Mouse (Mus musculus) limb, embryonic 10.5 days (tissue): ENCODE data around the gene Asf1b. TPM values are rescaled to one million over a fixed set of nuclear protein-coding genes. Genes with fewer than 3 reads are reported as not detected.
"Not testable (repeated sequence)": the region's sequence is repeated elsewhere in the genome, so short reads cannot be mapped to it uniquely, and the experiment has no call there.

Experiments
- DNase-seq: peaks from one replicate; pipeline ENCODE4 v3.0.0-alpha.2; 2017; ENCODE audit warnings: low spot score
- H3K27ac ChIP-seq: fragments of 300-500 bp; sonication (generic); 2 replicates; pipeline ENCODE4 v1.5.1; 2016; ENCODE audit warnings: mild to moderate bottlenecking
- H3K27me3 ChIP-seq: fragments of 300-500 bp; sonication (generic); 2 replicates; pipeline ENCODE4 v1.6.1; 2016; ENCODE audit warnings: low read depth, mild to moderate bottlenecking; ENCODE audit not compliant: poor library complexity, severe bottlenecking
- H3K36me3 ChIP-seq: fragments of 300-500 bp; sonication (generic); 2 replicates; pipeline ENCODE4 v1.6.1; 2016; ENCODE audit warnings: mild to moderate bottlenecking, moderate library complexity
- H3K4me1 ChIP-seq: fragments of 300-500 bp; sonication (generic); 2 replicates; pipeline ENCODE4 v1.6.1; 2016
- H3K4me3 ChIP-seq: fragments of 300-500 bp; sonication (generic); 2 replicates; pipeline ENCODE4 v1.5.1; 2016; ENCODE audit warnings: mild to moderate bottlenecking, moderate library complexity
- H3K9me3 ChIP-seq: fragments of 300-500 bp; sonication (generic); replicated peaks from 2 replicates; pipeline ENCODE4 v1.6.1; 2016; ENCODE audit warnings: mild to moderate bottlenecking
- WGBS: fragments of 180-500 bp; shearing (Covaris S2); methylation state at CpG from one replicate; pipeline ENCODE4 v1.1.7; 2016; 5-methylcytosine and 5-hydroxymethylcytosine counted together
- polyA plus RNA-seq: library from polyadenylated mRNA; unstranded; fragments of >200 nt; fragmentation: Nextera tagmentation; extraction: Ambion mirVana; gene quantifications from 2 replicates; pipeline ENCODE4 v1.2.1, GENCODE M21; 2016

Gene Asf1b
- polyA plus RNA-seq, 1 experiment from 2014 or later, result 94.6 TPM

GRCm38 (mm10) chr8:83983222-83983621 is 27.9 kb downstream of the Asf1b start:
- not testable (repeated sequence) for H3K27me3 ChIP-seq, H3K9me3 ChIP-seq, H3K27ac ChIP-seq, DNase-seq, H3K4me3 ChIP-seq, H3K4me1 ChIP-seq
- peaks cover 93% of the 10 kb centered on the region for H3K36me3 ChIP-seq
- 97% methylated on average over 2 of the region's 2 CpGs for WGBS

GRCm38 (mm10) chr8:83989243-83989642 is 33.9 kb downstream of the Asf1b start:
- Histone ChIP-seq H3K4me1 (peaks cover 12% of the 10 kb centered on the region), H3K9me3 (no peaks in the 10 kb centered on the region), H3K36me3 (peaks cover 95% of the 10 kb centered on the region), H3K27me3 (no peaks in the 10 kb centered on the region), H3K27ac (no peak overlapping the region), H3K4me3 (no peak overlapping the region)
- no peak for DNase-seq
- WGBS, result 86% methylated on average over 7 of the region's 7 CpGs

- H3K4me1 ChIP-seq, result peaks cover 13% of the 10 kb centered on the region
- H3K9me3 ChIP-seq, result no peaks in the 10 kb centered on the region
- DNase-seq, result no peak
- no peaks in the 10 kb centered on the region for H3K27me3 ChIP-seq
- H3K4me3 ChIP-seq, result no peak overlapping the region
- 92% methylated on average over 14 of the region's 14 CpGs for WGBS
- peaks cover 95% of the 10 kb centered on the region for H3K36me3 ChIP-seq
- no peak overlapping the region for H3K27ac ChIP-seq
Measured at GRCm38 (mm10) chr8:83990170-83990569, 34.9 kb downstream of the Asf1b start.

- Histone ChIP-seq H3K27ac (no peak overlapping the region), H3K9me3 (no peaks in the 10 kb centered on the region), H3K36me3 (peaks cover 74% of the 10 kb centered on the region), H3K4me3 (no peak overlapping the region), H3K27me3 (no peaks in the 10 kb centered on the region), H3K4me1 (peaks cover 29% of the 10 kb centered on the region)
- 83% methylated on average over 2 of the region's 2 CpGs for WGBS
- DNase-seq, result no peak
Measured at GRCm38 (mm10) chr8:83992488-83992887, 37.2 kb downstream of the Asf1b start.

- Histone ChIP-seq H3K4me3 (no peak overlapping the region), H3K4me1 (peaks cover 37% of the 10 kb centered on the region), H3K9me3 (no peaks in the 10 kb centered on the region), H3K36me3 (peaks cover 59% of the 10 kb centered on the region), H3K27ac (no peak overlapping the region), H3K27me3 (no peaks in the 10 kb centered on the region)
- DNase-seq, result no peak
- 86% methylated on average over 3 of the region's 3 CpGs for WGBS
Measured at GRCm38 (mm10) chr8:83994030-83994429, 38.7 kb downstream of the Asf1b start.

- peaks cover 45% of the 10 kb centered on the region for H3K4me1 ChIP-seq
- peak overlapping the region; percentile 87 for H3K4me3 ChIP-seq
- peaks cover 18% of the 10 kb centered on the region for H3K27me3 ChIP-seq
- WGBS, result 14% methylated on average over 12 of the region's 12 CpGs
- no peak for DNase-seq
- peaks cover 58% of the 10 kb centered on the region for H3K36me3 ChIP-seq
- H3K27ac ChIP-seq, result peak overlapping the region; percentile 96
- H3K9me3 ChIP-seq, result no peaks in the 10 kb centered on the region
Measured at GRCm38 (mm10) chr8:83995973-83996372, 40.7 kb downstream of the Asf1b start.

GRCm38 (mm10) chr8:83996567-83997505 is 41.5 kb downstream of the Asf1b start:
- Histone ChIP-seq H3K9me3 (no peaks in the 10 kb centered on the region), H3K4me3 (peak overlapping the region; percentile 87), H3K4me1 (peaks cover 45% of the 10 kb centered on the region), H3K27ac (peak overlapping the region; percentile 96), H3K36me3 (peaks cover 58% of the 10 kb centered on the region), H3K27me3 (peaks cover 27% of the 10 kb centered on the region)
- peak; percentile 91 for DNase-seq
- under 1% methylated on average over 81 of the region's 103 CpGs for WGBS

- Histone ChIP-seq H3K4me3 (peak within 1 kb of the TSS; percentile 87), H3K9me3 (no peaks in the 10 kb centered on the region), H3K36me3 (peaks cover 56% of the 10 kb centered on the region), H3K27ac (peak within 1 kb of the TSS; percentile 96), H3K27me3 (peaks cover 33% of the 10 kb centered on the region), H3K4me1 (peaks cover 48% of the 10 kb centered on the region)
- 12% methylated on average over 105 of the region's 112 CpGs for WGBS
- DNase-seq, result peak; percentile 58
Measured at GRCm38 (mm10) chr8:83997511-83998141, 42.3 kb downstream of the Asf1b start, which contains the start of gene Samd1. Gene Samd1 (plus strand): TSS chr8:83997672.

- Histone ChIP-seq H3K9me3 (no peaks in the 10 kb centered on the region), H3K36me3 (peaks cover 57% of the 10 kb centered on the region), H3K4me1 (peaks cover 56% of the 10 kb centered on the region), H3K27me3 (peaks cover 42% of the 10 kb centered on the region), H3K4me3 (peak overlapping the region; percentile 87), H3K27ac (peak overlapping the region; percentile 88)
- 14% methylated on average over 92 of the region's 92 CpGs for WGBS
- DNase-seq, result peak; percentile 79
Measured at GRCm38 (mm10) chr8:83998231-83999056, 43.1 kb downstream of the Asf1b start.

GRCm38 (mm10) chr8:83999057-83999705 is 43.9 kb downstream of the Asf1b start:
- Histone ChIP-seq H3K27ac (no peak overlapping the region), H3K9me3 (no peaks in the 10 kb centered on the region), H3K27me3 (peaks cover 44% of the 10 kb centered on the region), H3K4me1 (peaks cover 62% of the 10 kb centered on the region), H3K36me3 (peaks cover 51% of the 10 kb centered on the region), H3K4me3 (peak overlapping the region; percentile 87)
- 65% methylated on average over 16 of the region's 16 CpGs for WGBS
- no peak for DNase-seq

GRCm38 (mm10) chr8:83999825-84000224 is 44.5 kb downstream of the Asf1b start:
- 94% methylated on average over 2 of the region's 2 CpGs for WGBS
- Histone ChIP-seq H3K27ac (no peak overlapping the region), H3K9me3 (no peaks in the 10 kb centered on the region), H3K27me3 (peaks cover 44% of the 10 kb centered on the region), H3K4me1 (peaks cover 66% of the 10 kb centered on the region), H3K36me3 (peaks cover 44% of the 10 kb centered on the region), H3K4me3 (0 out of 2 replicates have a peak overlapping the region, but pooled peaks have one; percentile 87)
- no peak for DNase-seq
